Mouse (Mus musculus): ENCODE data around the gene Eif3m.

Eif3m gene

DNA sequence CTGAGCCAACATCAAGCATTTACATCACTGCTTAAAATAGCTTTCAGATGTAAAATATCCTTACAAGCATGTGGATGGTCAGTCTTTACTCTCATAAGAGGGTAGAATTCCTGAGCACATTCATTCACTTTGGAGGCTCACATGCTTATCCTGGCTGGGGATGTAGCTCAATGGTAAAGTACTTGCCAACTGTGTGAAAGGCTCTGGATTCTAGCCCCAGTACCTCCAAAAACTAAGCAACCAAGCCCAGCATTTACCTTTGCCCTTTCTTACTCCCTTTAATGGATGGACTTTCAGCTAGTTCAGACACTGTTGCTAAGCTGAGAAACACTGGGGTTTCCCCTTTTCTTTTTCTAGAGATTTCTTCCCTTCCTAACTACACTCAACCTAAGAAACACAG is 9.6 kb downstream of the Eif3m start:
- no peak for DNase-seq

DNA sequence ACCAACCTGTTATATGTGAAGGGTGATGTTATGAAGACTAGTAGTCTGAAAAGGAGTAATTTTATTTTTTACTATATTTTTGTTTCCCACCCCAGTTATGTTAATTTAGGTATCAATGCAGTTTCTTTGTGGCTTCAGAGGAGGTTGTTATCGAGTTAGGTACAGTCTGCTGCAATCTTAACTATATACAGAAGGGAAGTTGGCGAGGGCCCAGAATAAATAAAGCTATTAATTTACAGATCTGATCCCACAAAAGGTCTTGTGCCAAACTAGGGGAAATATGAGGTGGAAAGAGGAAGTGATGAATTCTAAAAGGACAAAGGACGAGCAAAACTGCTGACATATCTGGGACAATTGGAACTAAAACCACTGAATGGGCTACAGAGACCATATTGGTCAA is 20.7 kb downstream of the Eif3m start:
- DNase-seq = no peak

DNA sequence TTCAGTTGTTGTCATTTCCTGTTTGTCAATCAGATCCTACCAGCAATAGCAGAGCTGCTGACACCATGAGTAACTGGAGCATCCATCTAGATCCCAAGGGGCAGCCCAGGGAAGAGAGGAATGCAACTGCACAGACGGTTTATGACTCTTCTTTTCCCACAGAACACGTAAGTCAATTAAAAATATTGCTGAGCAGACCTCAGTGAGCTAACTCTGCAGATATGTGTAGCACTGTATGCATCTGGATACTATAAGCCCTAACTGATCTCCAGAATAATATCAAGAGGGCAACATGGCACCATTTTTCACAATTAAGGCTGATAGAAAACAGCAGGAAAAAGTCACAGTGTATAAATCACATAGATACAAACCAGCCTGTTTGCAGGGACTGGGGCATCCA is 22.4 kb downstream of the Eif3m start:
- DNase-seq = no peak

DNA sequence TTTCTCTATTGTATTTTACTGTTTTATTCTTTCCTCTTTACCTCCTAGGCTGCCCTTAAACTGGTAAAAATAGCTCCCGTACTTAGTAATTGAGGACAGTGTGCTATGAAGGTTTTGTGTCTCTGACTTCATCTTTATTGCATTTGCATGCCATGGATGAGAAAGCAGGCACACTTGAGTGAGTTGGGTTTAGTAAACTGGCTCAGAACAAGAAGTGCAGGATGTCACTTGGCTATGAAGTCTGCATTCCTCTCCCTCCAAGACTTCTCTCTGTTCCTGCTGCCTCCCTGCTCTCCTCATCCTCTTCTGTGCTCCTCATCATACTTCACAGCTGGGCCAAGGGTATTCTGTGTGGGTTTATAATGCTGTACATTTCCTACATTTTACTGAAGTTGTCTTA is 27.9 kb downstream of the Eif3m start:
- DNase-seq = no peak

DNA sequence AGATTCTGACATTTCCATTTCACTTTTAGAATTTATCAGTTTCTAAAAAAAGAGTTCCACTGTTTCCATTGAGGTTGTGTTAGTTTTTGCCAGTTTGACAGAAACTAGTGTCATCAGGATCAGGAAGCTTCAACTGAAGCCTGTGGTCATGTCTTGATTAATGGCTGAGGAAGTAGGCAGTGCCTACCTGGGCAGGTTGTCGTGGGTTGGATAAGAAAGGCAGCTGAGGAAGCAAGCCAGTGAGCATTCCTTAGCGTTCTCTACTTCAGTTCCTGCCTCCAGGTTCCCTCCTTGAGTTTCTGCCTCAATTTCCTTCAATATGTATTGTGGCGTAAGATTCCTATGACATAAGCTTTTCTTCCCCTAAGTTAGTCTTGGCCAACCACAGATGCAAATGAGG is 31.1 kb downstream of the Eif3m start:
- no peak for DNase-seq

DNA sequence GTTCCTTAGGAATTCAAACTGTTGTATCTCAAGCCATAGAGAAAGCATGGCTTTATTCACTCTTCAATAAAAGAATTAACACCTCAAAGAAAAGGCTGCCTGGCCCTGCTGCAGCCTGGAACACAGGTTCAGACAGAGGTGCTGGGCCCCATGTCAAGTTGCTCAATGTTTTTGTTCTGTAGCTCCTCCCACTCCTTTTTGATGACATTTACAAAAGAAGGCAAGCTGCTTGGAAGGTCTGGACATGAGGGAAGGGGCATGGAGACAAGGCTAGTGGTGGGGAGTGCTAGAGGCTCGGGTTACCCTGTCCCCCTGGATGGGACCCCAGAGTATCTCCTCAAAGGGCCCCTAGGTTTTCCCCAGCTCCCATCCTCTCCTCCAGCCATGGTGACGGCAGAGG is 35.2 kb downstream of the Eif3m start:
- no peak for DNase-seq

DNA sequence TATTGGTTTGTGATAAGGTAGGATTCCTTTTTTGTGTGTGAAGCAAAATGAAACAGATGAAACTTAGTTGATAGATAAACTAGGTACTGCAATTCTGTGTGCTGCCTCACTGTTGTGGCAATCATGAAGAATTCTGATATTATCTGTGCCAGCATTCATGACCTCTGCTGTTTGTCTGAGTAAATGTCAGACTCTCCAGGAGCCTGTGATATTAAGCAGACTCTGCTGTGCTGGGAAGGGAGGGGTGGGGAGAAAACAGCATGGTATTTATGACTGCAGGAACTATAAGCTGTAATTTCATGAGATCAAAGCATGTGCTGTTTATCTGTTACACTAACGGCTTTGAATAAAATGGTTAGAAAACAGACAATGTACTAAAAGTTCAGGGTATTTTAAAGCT is 52.4 kb downstream of the Eif3m start:
- no peak for DNase-seq
